Mouse (Mus musculus): ENCODE results near the gene Icam4. TPM values are rescaled to one million over a fixed set of nuclear protein-coding genes. Genes with fewer than 3 reads are reported as not detected.
A peak's percentile ranks its signal among the peaks of the same experiment; 100 is the strongest.
"Not testable (repeated sequence)": the region's sequence is repeated elsewhere in the genome, so short reads cannot be mapped to it uniquely, and the experiment has no call there.

Gene Icam4
- polyA plus RNA-seq, 1 experiment from 2014 or later, result 8.1 TPM

DNA sequence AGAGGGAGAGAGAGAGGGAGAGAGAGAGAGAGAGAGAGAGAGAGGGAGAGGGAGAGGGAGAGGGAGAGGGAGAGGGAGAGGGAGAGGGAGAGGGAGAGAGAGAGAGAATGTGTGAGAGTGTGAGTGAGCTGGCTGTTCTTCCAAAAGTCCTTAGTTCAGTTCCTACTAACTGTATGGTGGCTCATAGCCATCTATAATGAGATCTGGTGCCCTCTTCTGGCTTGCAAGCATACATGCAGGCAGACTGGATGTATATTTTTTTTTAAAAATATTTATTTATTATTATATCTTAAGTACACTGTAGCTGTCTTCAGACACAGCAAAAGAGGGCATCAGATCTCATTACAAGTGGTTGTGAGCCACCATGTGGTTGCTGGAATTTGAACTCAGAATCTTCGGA lies 30.8 kb upstream of the Icam4 start:
- H3K4me2 ChIP-seq; H3K27me3 ChIP-seq (replicated peaks); H3K4me1 ChIP-seq (replicated peaks); H3K9me3 ChIP-seq (replicated peaks); H3K4me3 ChIP-seq; ATAC-seq (ENCODE audit: insufficient number of reproducible peaks, low FRiP score); H3K36me3 ChIP-seq; H3K27ac ChIP-seq (ENCODE audit: poor library complexity, severe bottlenecking); H3K9ac ChIP-seq: not testable (repeated sequence)
- WGBS, result 58% methylated on average over 1 of the region's 1 CpGs

DNA sequence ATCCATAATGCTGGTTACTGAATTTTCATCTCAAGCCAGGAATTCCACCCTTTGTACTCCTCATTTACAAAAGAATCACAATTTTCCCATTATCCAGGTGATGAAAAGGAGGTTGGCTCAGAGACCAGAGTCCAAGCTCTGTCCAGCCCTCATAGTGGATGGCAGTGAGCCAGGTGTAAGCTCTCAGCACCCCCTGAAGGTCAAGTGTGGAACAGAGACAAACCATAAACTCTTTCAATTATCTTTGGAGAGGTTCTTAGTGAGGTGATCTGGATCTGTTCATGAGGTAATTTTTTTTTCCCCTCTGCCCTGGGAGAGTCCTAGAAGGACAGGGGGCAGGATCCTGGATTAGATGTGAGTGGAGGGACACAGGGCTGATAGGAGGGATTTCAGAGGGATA lies 28.4 kb upstream of the Icam4 start:
- H3K9me3 ChIP-seq (replicated peaks), result no peaks in the 10 kb centered on the region
- no peak overlapping the region for H3K9ac ChIP-seq
- no peak overlapping the region for H3K4me3 ChIP-seq
- no peaks in the 10 kb centered on the region for H3K27me3 ChIP-seq (replicated peaks)
- peaks cover 13% of the 10 kb centered on the region for H3K36me3 ChIP-seq
- ATAC-seq (ENCODE audit: insufficient number of reproducible peaks, low FRiP score), result no peak
- no peak overlapping the region for H3K4me2 ChIP-seq
- H3K27ac ChIP-seq (ENCODE audit: poor library complexity, severe bottlenecking), result no peak overlapping the region
- peaks cover 8% of the 10 kb centered on the region; the same call in 1 of the 2 replicates for H3K4me1 ChIP-seq (replicated peaks)

DNA sequence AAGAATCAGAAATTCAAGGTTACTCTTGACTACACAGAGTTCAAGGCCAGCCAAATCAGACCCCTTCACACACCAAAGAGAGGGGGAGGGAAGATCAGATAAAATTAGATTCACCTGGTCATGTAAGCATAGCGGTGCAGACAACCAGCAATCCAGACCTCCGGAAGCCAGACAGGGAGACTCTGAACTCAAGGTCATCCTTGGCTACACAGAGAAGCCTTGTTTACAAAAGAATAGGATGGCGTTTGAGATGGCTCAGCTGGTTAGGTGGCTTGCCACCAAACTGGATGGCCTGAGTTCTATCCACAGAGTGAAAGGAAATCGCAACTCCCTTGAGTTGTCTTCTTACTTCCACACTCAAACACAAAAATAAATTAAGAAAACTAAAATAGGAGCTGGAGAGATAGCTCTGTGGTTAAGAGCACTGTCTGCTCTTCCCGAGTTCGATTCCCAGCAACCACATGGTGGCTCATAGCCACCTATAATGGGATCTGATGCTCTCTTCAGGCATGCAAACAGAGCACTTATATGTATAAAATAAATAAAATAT lies 27.4 kb upstream of the Icam4 start:
- Histone ChIP-seq H3K4me3 (no peak overlapping the region), H3K27me3 (replicated peaks) (no peaks in the 10 kb centered on the region), H3K4me2 (no peak overlapping the region), H3K36me3 (peaks cover 21% of the 10 kb centered on the region), H3K9ac (no peak overlapping the region), H3K9me3 (replicated peaks) (no peaks in the 10 kb centered on the region), H3K27ac (ENCODE audit: poor library complexity, severe bottlenecking) (no peak overlapping the region), H3K4me1 (replicated peaks) (peaks cover 8% of the 10 kb centered on the region; the same call in 1 of the 2 replicates)
- no peak; the same call in 1 of the 2 replicates for ATAC-seq (ENCODE audit: insufficient number of reproducible peaks, low FRiP score)
- WGBS, result 70% methylated on average over 6 of the region's 6 CpGs

- Histone ChIP-seq H3K9me3 (replicated peaks) (no peaks in the 10 kb centered on the region), H3K4me2 (peak overlapping the region; percentile 77), H3K4me3 (peak overlapping the region; percentile 75), H3K4me1 (replicated peaks) (peaks cover 8% of the 10 kb centered on the region; the same call in 1 of the 2 replicates), H3K27me3 (replicated peaks) (no peaks in the 10 kb centered on the region), H3K27ac (ENCODE audit: poor library complexity, severe bottlenecking) (peak overlapping the region; percentile 74), H3K9ac (peak overlapping the region; percentile 82), H3K36me3 (peaks cover 26% of the 10 kb centered on the region)
- peak; percentile 23; the same call in 1 of the 2 replicates for ATAC-seq (ENCODE audit: insufficient number of reproducible peaks, low FRiP score)
- WGBS, result 13% methylated on average over 7 of the region's 7 CpGs
These were observed 26.9 kb upstream of the Icam4 start for GRCm38 (mm10) chr9:21002270-21002626.

DNA sequence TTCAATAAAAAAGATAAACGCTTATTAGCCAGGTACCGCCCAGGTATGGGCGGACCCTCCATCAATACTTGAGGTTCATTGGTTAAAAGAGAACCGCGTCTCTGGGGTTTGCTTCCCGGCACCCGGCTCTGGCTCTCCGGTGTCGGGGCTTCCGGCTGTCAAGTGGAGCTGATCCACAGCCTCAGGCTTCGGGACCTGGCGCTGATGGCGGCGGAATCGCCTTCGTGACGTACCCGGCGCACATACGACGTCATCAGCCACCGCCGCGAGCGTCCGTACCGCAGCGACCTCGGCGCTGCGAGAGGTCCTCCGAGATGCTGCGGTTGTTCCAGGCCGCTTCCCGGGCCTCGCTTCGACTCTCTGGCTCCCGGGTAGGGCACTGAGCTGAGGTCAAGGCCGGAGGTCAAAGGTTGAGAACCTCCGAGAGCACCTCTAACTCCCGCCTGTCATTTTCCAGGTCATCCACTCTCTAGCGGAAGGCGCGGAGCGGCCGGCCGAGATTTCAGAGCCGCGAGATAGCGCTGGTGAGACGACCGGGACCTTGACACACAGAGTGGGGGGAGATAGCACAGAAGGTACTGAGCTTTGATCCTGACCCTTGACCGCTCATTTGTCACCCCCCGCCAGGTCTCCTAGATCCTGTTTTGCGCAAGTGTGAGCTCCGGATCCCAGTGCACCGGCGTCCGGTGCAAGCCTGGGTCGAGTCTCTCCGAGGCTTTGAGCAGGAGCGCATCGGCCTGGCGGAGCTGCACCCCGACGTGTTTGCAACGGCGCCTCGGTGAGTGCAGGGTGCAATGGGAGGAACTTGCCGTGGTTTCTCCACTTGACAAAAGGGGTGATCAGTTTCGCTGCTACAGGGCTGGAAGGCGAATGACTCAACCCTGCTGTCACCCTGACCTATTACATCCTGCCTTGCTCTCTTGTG lies 26.3 kb upstream of the Icam4 start, which contains the start of gene Mrpl4:
TSS of gene Mrpl4 (plus strand) at position 112 of the 925 bp plus-strand sequence.
- H3K27me3 ChIP-seq (replicated peaks), result no peaks in the 10 kb centered on the region
- H3K4me2 ChIP-seq, result peak within 1 kb of the TSS; percentile 77
- H3K27ac ChIP-seq (ENCODE audit: poor library complexity, severe bottlenecking), result peak within 1 kb of the TSS; percentile 74
- ATAC-seq (ENCODE audit: insufficient number of reproducible peaks, low FRiP score), result peak; percentile 89
- H3K4me1 ChIP-seq (replicated peaks), result peaks cover 8% of the 10 kb centered on the region; the same call in 1 of the 2 replicates
- no peaks in the 10 kb centered on the region for H3K9me3 ChIP-seq (replicated peaks)
- peak within 1 kb of the TSS; percentile 82 for H3K9ac ChIP-seq
- H3K4me3 ChIP-seq, result peak within 1 kb of the TSS; percentile 75
- WGBS, result under 1% methylated on average over 72 of the region's 72 CpGs
- peaks cover 32% of the 10 kb centered on the region for H3K36me3 ChIP-seq

DNA sequence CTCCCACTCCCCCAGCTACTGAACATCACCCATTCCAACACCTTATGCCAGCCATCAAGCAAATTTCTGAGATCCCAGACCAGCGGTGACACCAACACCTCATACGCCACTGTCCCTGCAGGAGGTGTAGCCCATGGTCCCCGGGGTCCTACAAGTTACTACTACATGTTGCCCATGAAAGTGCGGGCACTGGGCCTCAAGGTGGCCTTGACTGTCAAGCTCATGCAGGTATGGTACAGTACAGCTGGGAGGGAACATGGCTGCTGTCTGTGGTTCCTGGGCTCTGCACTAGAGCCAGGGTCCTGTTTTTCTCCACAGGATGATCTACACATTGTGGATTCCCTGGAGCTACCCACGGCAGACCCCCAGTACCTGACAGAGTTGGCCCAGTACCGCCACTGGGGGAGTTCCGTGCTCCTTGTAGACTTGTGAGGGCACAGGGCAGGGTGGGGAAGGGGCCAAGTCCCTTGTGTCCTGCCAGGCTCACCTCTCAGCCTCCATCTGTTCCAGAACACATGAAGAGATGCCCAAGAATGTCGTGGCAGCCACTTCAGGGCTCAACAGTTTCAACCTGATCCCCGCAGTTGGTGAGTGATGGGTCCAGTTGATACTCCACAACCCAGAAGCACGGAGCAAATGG lies 21.7 kb upstream of the Icam4 start:
- peaks cover 49% of the 10 kb centered on the region for H3K36me3 ChIP-seq
- no peaks in the 10 kb centered on the region for H3K9me3 ChIP-seq (replicated peaks)
- no peak overlapping the region for H3K4me2 ChIP-seq
- ATAC-seq (ENCODE audit: insufficient number of reproducible peaks, low FRiP score), result no peak
- no peak overlapping the region for H3K4me3 ChIP-seq
- no peak overlapping the region for H3K27ac ChIP-seq (ENCODE audit: poor library complexity, severe bottlenecking)
- H3K27me3 ChIP-seq (replicated peaks), result no peaks in the 10 kb centered on the region
- H3K9ac ChIP-seq, result no peak overlapping the region
- 91% methylated on average over 10 of the region's 10 CpGs for WGBS
- peaks cover 6% of the 10 kb centered on the region; the same call in 1 of the 2 replicates for H3K4me1 ChIP-seq (replicated peaks)

- ATAC-seq (ENCODE audit: insufficient number of reproducible peaks, low FRiP score), result no peak
- 78% methylated on average over 7 of the region's 7 CpGs for WGBS
- Histone ChIP-seq H3K9ac (no peak overlapping the region), H3K4me1 (replicated peaks) (peaks cover 6% of the 10 kb centered on the region; the same call in 1 of the 2 replicates), H3K27me3 (replicated peaks) (no peaks in the 10 kb centered on the region), H3K4me2 (no peak overlapping the region), H3K4me3 (no peak overlapping the region), H3K27ac (ENCODE audit: poor library complexity, severe bottlenecking) (no peak overlapping the region), H3K9me3 (replicated peaks) (no peaks in the 10 kb centered on the region), H3K36me3 (peaks cover 49% of the 10 kb centered on the region)
These were observed 21.2 kb upstream of the Icam4 start for GRCm38 (mm10) chr9:21008007-21008406.

GRCm38 (mm10) chr9:21010362-21010761 lies 18.8 kb upstream of the Icam4 start:
- Histone ChIP-seq H3K4me1 (replicated peaks) (peaks cover 7% of the 10 kb centered on the region), H3K27ac (ENCODE audit: poor library complexity, severe bottlenecking) (no peak overlapping the region), H3K4me3 (no peak overlapping the region), H3K36me3 (peaks cover 41% of the 10 kb centered on the region), H3K27me3 (replicated peaks) (peaks cover 17% of the 10 kb centered on the region), H3K9ac (no peak overlapping the region), H3K4me2 (no peak overlapping the region), H3K9me3 (replicated peaks) (no peaks in the 10 kb centered on the region)
- WGBS, result 39% methylated on average over 2 of the region's 2 CpGs
- ATAC-seq (ENCODE audit: insufficient number of reproducible peaks, low FRiP score), result no peak

DNA sequence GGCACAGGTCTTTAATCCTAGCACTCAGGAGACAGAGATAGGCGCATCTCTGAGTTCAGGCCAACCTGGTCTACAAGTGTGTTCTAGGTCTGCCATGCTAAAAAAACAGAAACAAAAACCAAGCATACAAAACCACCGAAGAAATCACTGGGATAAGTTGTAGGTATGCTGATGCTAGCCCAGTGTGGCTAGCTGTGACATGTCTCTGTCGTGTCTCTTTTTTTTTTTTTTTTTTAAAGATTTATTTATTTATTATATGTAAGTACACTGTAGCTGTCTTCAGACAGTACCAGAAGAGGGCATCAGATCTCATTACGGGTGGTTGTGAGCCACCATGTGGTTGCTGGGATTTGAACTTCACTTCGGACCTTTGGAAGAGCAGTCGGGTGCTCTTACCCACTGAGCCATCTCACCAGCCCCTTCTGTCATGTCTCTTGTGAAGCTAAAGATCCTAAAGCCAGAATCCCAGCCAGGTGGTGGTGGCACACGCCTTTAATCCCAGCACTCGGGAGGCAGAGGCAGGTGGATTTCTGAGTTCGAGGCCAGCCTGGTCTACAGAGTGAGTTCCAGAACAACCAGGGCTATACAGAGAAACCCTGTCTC lies 18.1 kb upstream of the Icam4 start:
- not testable (repeated sequence) for ATAC-seq (ENCODE audit: insufficient number of reproducible peaks, low FRiP score); H3K4me2 ChIP-seq

GRCm38 (mm10) chr9:21011846-21012312 lies 17.3 kb upstream of the Icam4 start:
- H3K9me3 ChIP-seq (replicated peaks), result no peaks in the 10 kb centered on the region
- H3K27ac ChIP-seq (ENCODE audit: poor library complexity, severe bottlenecking), result peak overlapping the region; percentile 28
- no peak overlapping the region for H3K4me2 ChIP-seq
- peaks cover 22% of the 10 kb centered on the region for H3K4me1 ChIP-seq (replicated peaks)
- H3K27me3 ChIP-seq (replicated peaks), result peaks cover 32% of the 10 kb centered on the region
- H3K9ac ChIP-seq, result no peak overlapping the region
- 0 out of 2 replicates have a peak, but pooled peaks have one; percentile 36 for ATAC-seq (ENCODE audit: insufficient number of reproducible peaks, low FRiP score)
- peaks cover 27% of the 10 kb centered on the region for H3K36me3 ChIP-seq
- 42% methylated on average over 5 of the region's 5 CpGs for WGBS
- no peak overlapping the region for H3K4me3 ChIP-seq

More for the DNA sequence above, 18.1 kb upstream of the Icam4 start:
- peaks cover 24% of the 10 kb centered on the region for H3K27me3 ChIP-seq (replicated peaks)
- not testable (repeated sequence) for H3K4me3 ChIP-seq; H3K9me3 ChIP-seq (replicated peaks); H3K9ac ChIP-seq
- 66% methylated on average over 9 of the region's 9 CpGs for WGBS
- peaks cover 34% of the 10 kb centered on the region for H3K36me3 ChIP-seq
- peaks cover 14% of the 10 kb centered on the region for H3K4me1 ChIP-seq (replicated peaks)
- peak overlapping the region; percentile 28; the same call in 1 of the 2 replicates for H3K27ac ChIP-seq (ENCODE audit: poor library complexity, severe bottlenecking)
